Mouse (Mus musculus) heart, adult 18-20 months (tissue): Measurements from ENCODE around the gene Cachd1. TPM values are rescaled to one million over a fixed set of nuclear protein-coding genes. Genes with fewer than 3 reads are reported as not detected.

ENCODE experiments used
- DNase-seq, 2 experiments: peaks; one replicate each; pipeline ENCODE4 v3.0.0; 2021 to 2022; ENCODE audit warnings: mixed read lengths in 1 of 2
- total RNA-seq, 2 experiments: library from RNA; stranded (reverse); gene quantifications; 2 replicates each; pipeline ENCODE4 v1.2.3; 2021

Gene Cachd1
- total RNA-seq, 2 experiments from 2014 or later: 2.9 to 4.3 TPM

GRCm38 (mm10) chr4:100922816-100923554 is 146.5 kb downstream of the Cachd1 start:
- DNase-seq: peak in 1 of 2 experiments; percentile 3

GRCm38 (mm10) chr4:100923598-100923997 is 147.1 kb downstream of the Cachd1 start:
- DNase-seq: no peak

GRCm38 (mm10) chr4:100924276-100924675 is 147.8 kb downstream of the Cachd1 start:
- no peak for DNase-seq

- DNase-seq: no peak
Measured at GRCm38 (mm10) chr4:100925153-100925552, 148.7 kb downstream of the Cachd1 start.

- DNase-seq: no peak
Measured at GRCm38 (mm10) chr4:100926608-100927007, 150.1 kb downstream of the Cachd1 start.

GRCm38 (mm10) chr4:100927059-100927458 is 150.6 kb downstream of the Cachd1 start:
- DNase-seq: no peak

- DNase-seq: no peak
Measured at GRCm38 (mm10) chr4:100943689-100944088, 167.2 kb downstream of the Cachd1 start.

GRCm38 (mm10) chr4:100944276-100944675 is 167.8 kb downstream of the Cachd1 start:
- DNase-seq: no peak

GRCm38 (mm10) chr4:100945171-100945899 is 168.9 kb downstream of the Cachd1 start:
- DNase-seq: no peak

- no peak for DNase-seq
Measured at GRCm38 (mm10) chr4:100948494-100949425, 172.3 kb downstream of the Cachd1 start.

GRCm38 (mm10) chr4:100950316-100950715 is 173.8 kb downstream of the Cachd1 start:
- no peak for DNase-seq

- DNase-seq: no peak
Measured at GRCm38 (mm10) chr4:100951876-100952275, 175.4 kb downstream of the Cachd1 start.

- DNase-seq: no peak
Measured at GRCm38 (mm10) chr4:100963341-100963740, 186.9 kb downstream of the Cachd1 start.

- no peak for DNase-seq
Measured at GRCm38 (mm10) chr4:100963796-100964195, 187.3 kb downstream of the Cachd1 start.

GRCm38 (mm10) chr4:100967703-100968392 is 191.4 kb downstream of the Cachd1 start:
- peak in 1 of 2 experiments; percentile 9 for DNase-seq

- DNase-seq: no peak
Measured at GRCm38 (mm10) chr4:100973641-100974454, 197.4 kb downstream of the Cachd1 start.

- DNase-seq: no peak
Measured at GRCm38 (mm10) chr4:100974455-100975035, 198.1 kb downstream of the Cachd1 start.

GRCm38 (mm10) chr4:100977522-100977921 is 201.0 kb downstream of the Cachd1 start:
- DNase-seq: no peak

GRCm38 (mm10) chr4:100987187-100987586 is 210.7 kb downstream of the Cachd1 start:
- no peak for DNase-seq

GRCm38 (mm10) chr4:100988231-100988799 is 211.8 kb downstream of the Cachd1 start:
- DNase-seq: peak; percentile 22 to 58
